Mouse (Mus musculus): ENCODE measurements around the gene Zfp994. TPM values are rescaled to one million over a fixed set of nuclear protein-coding genes. Genes with fewer than 3 reads are reported as not detected.
"Not testable (repeated sequence)": the region's sequence is repeated elsewhere in the genome, so short reads cannot be mapped to it uniquely, and the experiment has no call there.

Gene Zfp994
- 3.0 and 3.2 TPM in 2 replicates for polyA plus RNA-seq (2014; fragmentation: Nextera tagmentation; extraction: Ambion mirVana)

DNA sequence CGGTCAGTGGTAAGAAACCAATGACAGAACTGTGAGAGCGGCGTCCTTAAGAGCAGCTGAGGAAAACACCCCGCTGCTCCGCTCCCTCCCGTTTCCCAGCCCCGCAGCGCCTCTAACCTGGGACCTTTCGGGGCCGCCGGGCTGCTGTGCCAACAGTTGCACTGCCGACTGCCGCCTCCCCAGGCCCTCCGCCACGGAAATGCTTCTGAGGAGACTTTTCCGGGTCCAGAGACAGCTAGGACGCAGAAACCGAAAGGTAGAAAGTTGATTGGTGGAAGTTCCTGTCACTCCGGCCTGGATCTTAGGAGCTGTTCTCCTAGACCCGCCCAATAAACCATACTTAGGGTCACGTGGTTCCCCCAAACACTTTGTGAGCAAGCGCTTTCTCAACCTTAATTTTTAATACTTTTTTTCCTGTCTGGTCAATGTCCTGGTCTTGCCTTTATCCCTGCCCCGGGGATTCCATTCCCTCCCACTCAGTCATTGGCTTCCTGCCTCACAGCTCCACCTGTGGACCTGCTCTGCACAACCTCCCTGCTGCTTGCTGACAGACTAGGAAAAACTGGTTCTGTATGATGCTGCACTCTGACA lies at the start of gene Zfp994:
TSS of gene Zfp994 (minus strand) at position 195 of the 591 bp plus-strand sequence.
- under 1% methylated on average over 23 of the region's 23 CpGs for WGBS
- Histone ChIP-seq H3K4me3 (ENCODE audit: low read depth, low read length) (peak within 1 kb of the TSS; percentile 47), H3K4me2 (ENCODE audit: low read depth) (peak within 1 kb of the TSS; percentile 42), H3K9ac (ENCODE audit: low read length) (peak within 1 kb of the TSS; percentile 46)
- H3K27ac ChIP-seq (ENCODE audit: low read depth, low read length); H3K4me1 ChIP-seq (ENCODE audit: control insufficient read depth, insufficient read depth, low read length); H3K36me3 ChIP-seq (ENCODE audit: control insufficient read depth, insufficient read depth, low read length); H3K9me3 ChIP-seq (ENCODE audit: control insufficient read depth, low read length); H3K27me3 ChIP-seq (ENCODE audit: control insufficient read depth, insufficient read depth, low read length): not testable (repeated sequence)
- peak; percentile 100 for ATAC-seq (ENCODE audit: insufficient read depth, low FRiP score, low TSS enrichment)
- peak; percentile 86 for DNase-seq (ENCODE audit: low spot score)

DNA sequence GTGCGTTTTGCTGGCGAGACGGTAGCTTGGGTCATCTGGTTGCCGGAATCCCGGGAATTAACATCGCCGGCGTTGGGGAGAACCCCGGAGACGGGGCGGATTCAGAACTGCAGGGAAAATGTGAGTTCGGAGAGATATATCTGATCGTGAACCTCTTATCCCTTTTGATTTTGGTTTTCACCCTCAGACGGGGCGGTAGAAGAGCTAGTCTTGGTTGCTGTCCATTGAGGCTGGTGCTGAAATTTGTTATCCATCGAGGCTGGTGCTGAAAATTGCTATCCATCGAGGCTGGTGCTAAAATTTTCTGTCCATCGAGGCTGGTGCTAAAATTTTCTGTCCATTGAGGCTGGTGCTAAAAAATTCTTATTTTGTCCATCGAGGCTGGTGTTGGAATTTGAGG lies 5.3 kb upstream of the Zfp994 start:
- not testable (repeated sequence) for H3K9me3 ChIP-seq (ENCODE audit: control insufficient read depth, low read length); DNase-seq (ENCODE audit: low spot score); H3K4me3 ChIP-seq (ENCODE audit: low read depth, low read length); H3K4me2 ChIP-seq (ENCODE audit: low read depth); H3K4me1 ChIP-seq (ENCODE audit: control insufficient read depth, insufficient read depth, low read length); H3K36me3 ChIP-seq (ENCODE audit: control insufficient read depth, insufficient read depth, low read length); H3K9ac ChIP-seq (ENCODE audit: low read length); H3K27ac ChIP-seq (ENCODE audit: low read depth, low read length); ATAC-seq (ENCODE audit: insufficient read depth, low FRiP score, low TSS enrichment); H3K27me3 ChIP-seq (ENCODE audit: control insufficient read depth, insufficient read depth, low read length)
- 66% methylated on average over 18 of the region's 19 CpGs for WGBS

DNA sequence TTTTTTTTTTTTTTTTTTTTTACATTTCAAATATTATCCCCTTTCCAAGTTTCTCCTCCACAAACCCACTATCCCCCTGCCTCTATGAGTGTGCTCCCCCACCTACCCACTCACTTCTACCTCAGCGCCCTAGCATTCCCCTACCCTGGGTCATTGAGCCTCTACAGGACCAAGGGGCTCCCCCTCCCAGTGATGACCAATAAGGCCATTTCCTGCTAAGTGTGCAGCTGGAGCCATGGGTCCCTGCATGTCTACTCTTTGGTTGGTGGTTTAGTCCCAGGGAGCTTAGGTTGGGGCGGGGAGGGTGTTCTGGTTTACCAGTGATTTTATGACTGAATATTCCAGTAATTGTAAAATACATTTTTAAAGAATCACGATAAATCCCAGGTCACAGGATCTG lies 401 bp downstream of the Zfp994 start:
- not testable (repeated sequence) for H3K9me3 ChIP-seq (ENCODE audit: control insufficient read depth, low read length); DNase-seq (ENCODE audit: low spot score); H3K27me3 ChIP-seq (ENCODE audit: control insufficient read depth, insufficient read depth, low read length); H3K27ac ChIP-seq (ENCODE audit: low read depth, low read length); H3K4me1 ChIP-seq (ENCODE audit: control insufficient read depth, insufficient read depth, low read length); H3K36me3 ChIP-seq (ENCODE audit: control insufficient read depth, insufficient read depth, low read length)
- 0% methylated on average over 3 of the region's 3 CpGs for WGBS
- Histone ChIP-seq H3K9ac (ENCODE audit: low read length) (peak overlapping the region; percentile 46), H3K4me2 (ENCODE audit: low read depth) (peak overlapping the region; percentile 42), H3K4me3 (ENCODE audit: low read depth, low read length) (peak overlapping the region; percentile 47)
- peak; percentile 81 for ATAC-seq (ENCODE audit: insufficient read depth, low FRiP score, low TSS enrichment)

DNA sequence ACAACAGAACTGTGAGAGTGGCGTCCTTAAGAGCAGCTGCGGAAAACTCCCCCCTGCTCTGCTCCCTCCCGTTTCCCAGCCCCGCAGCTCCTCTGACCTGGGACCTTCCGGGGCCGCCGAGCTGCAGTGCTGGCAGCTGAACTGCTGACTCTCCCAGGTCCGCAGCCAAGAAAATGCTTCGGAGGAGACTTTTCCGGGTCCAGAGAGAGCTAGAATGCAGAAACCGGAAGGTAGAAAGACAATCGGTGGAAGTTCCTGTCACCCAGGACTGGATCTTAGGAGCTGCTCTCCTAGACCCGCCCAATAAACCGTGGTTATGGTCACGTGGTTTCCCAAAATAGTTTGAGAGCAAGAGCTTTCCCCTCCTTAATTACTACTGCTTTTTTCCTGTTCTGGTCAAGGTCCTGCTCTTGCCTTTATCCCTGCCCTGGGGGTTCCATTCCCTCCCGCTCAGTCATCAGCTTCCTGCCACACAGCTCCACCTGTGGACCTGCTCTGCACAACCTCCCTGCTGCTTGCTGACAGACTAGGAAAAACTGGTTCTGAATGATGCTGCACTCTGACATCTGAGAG lies 59.6 kb downstream of the Zfp994 start, which contains the start of gene Zfp947:
TSS of gene Zfp947 (minus strand) at position 469 of the 573 bp plus-strand sequence.
- peak within 1 kb of the TSS; percentile 64 for H3K9ac ChIP-seq (ENCODE audit: low read length)
- DNase-seq (ENCODE audit: low spot score) (peak; percentile 42), ATAC-seq (ENCODE audit: insufficient read depth, low FRiP score, low TSS enrichment) (peak; percentile 84)
- H3K9me3 ChIP-seq (ENCODE audit: control insufficient read depth, low read length); H3K36me3 ChIP-seq (ENCODE audit: control insufficient read depth, insufficient read depth, low read length); H3K4me1 ChIP-seq (ENCODE audit: control insufficient read depth, insufficient read depth, low read length); H3K27me3 ChIP-seq (ENCODE audit: control insufficient read depth, insufficient read depth, low read length); H3K27ac ChIP-seq (ENCODE audit: low read depth, low read length): not testable (repeated sequence)
- H3K4me2 ChIP-seq (ENCODE audit: low read depth): peak within 1 kb of the TSS; percentile 44
- H3K4me3 ChIP-seq (ENCODE audit: low read depth, low read length): peak within 1 kb of the TSS; percentile 44
- under 1% methylated on average over 16 of the region's 16 CpGs for WGBS

- not testable (repeated sequence) for H3K27me3 ChIP-seq (ENCODE audit: control insufficient read depth, insufficient read depth, low read length); H3K9me3 ChIP-seq (ENCODE audit: control insufficient read depth, low read length); DNase-seq (ENCODE audit: low spot score); H3K4me1 ChIP-seq (ENCODE audit: control insufficient read depth, insufficient read depth, low read length); H3K36me3 ChIP-seq (ENCODE audit: control insufficient read depth, insufficient read depth, low read length); H3K27ac ChIP-seq (ENCODE audit: low read depth, low read length)
- WGBS: 12% methylated on average over 3 of the region's 3 CpGs
- peak overlapping the region; percentile 44 for H3K4me2 ChIP-seq (ENCODE audit: low read depth)
- H3K9ac ChIP-seq (ENCODE audit: low read length): peak overlapping the region; percentile 64
- ATAC-seq (ENCODE audit: insufficient read depth, low FRiP score, low TSS enrichment): peak; percentile 66
- H3K4me3 ChIP-seq (ENCODE audit: low read depth, low read length): peak overlapping the region; percentile 44
Observed at GRCm38 (mm10) chr17:22165304-22165703, 60.1 kb downstream of the Zfp994 start.

- H3K9me3 ChIP-seq (ENCODE audit: control insufficient read depth, low read length); H3K4me2 ChIP-seq (ENCODE audit: low read depth); H3K4me3 ChIP-seq (ENCODE audit: low read depth, low read length); H3K9ac ChIP-seq (ENCODE audit: low read length); DNase-seq (ENCODE audit: low spot score); ATAC-seq (ENCODE audit: insufficient read depth, low FRiP score, low TSS enrichment); H3K27me3 ChIP-seq (ENCODE audit: control insufficient read depth, insufficient read depth, low read length); H3K4me1 ChIP-seq (ENCODE audit: control insufficient read depth, insufficient read depth, low read length); H3K36me3 ChIP-seq (ENCODE audit: control insufficient read depth, insufficient read depth, low read length); H3K27ac ChIP-seq (ENCODE audit: low read depth, low read length): not testable (repeated sequence)
- WGBS: 74% methylated on average over 2 of the region's 4 CpGs
Observed at GRCm38 (mm10) chr17:22153951-22154350, 71.5 kb downstream of the Zfp994 start.

Other genes with a start within 250 kb of the Zfp994 start
- 2.0 and 2.1 TPM in 2 replicates for gene Zfp947, start 59.4 kb downstream of the Zfp994 start, polyA plus RNA-seq (2014; fragmentation: Nextera tagmentation; extraction: Ambion mirVana)
- 11.9 and 12.8 TPM in 2 replicates for gene CT030661.1, start 89.2 kb upstream of the Zfp994 start, polyA plus RNA-seq (2014; fragmentation: Nextera tagmentation; extraction: Ambion mirVana)
- 14.5 and 17.7 TPM in 2 replicates for gene Zfp944, start 135.8 kb upstream of the Zfp994 start, polyA plus RNA-seq (2014; fragmentation: Nextera tagmentation; extraction: Ambion mirVana)
- 8.9 and 9.8 TPM in 2 replicates for gene Zfp758, start 135.8 kb upstream of the Zfp994 start, polyA plus RNA-seq (2014; fragmentation: Nextera tagmentation; extraction: Ambion mirVana)
- gene Zfp946, start 198.6 kb upstream of the Zfp994 start, polyA plus RNA-seq (2014; fragmentation: Nextera tagmentation; extraction: Ambion mirVana): 32.7 and 32.8 TPM in 2 replicates